Mouse (Mus musculus): ENCODE measurements at regions not wholly inside any gene's neighbourhood (a gene's known extent, or its start where the extent isn't known, plus 50 kb on each side); places are given as distances from the start of the nearest gene placed in this dataset.
A peak's percentile ranks its signal among the peaks of the same experiment; 100 is the strongest.

DNA sequence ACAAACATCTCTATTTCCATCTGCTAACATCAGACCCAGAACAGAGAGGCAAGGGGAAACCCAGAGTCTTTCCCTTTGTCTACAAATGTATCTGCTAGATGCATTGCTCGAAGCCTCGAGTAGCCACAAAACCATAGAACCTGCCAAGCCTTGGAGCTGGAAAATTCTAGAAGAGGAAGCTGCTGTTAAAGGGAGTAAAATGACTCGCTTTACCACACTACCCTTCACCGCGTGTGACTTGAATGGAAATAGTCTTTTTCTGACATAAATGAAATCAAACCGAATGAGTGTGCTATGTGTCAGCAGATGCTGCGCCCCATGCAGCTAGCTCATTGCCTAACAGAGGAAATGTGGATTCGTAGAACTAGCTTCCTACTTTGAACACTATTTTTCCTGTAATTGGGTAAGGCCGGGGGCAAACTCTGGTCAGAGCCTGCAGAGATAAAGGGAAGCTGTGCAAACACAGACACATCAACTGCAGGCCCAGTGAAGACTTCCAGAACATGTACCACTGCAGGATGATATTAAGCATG, 63.3 kb upstream of the Rbpj start:
- no peaks in the 10 kb centered on the region for H3K4me1 ChIP-seq (ENCODE audit: insufficient read depth, low read depth, low read length)
- H3K27me3 ChIP-seq (replicated peaks; ENCODE audit: insufficient read depth, low read length): no peaks in the 10 kb centered on the region
- H3K27ac ChIP-seq (ENCODE audit: low read length): no peak overlapping the region
- 69% methylated on average over 9 of the region's 9 CpGs for WGBS
- H3K4me3 ChIP-seq (ENCODE audit: low read depth, low read length): no peak overlapping the region
- no peak overlapping the region for H3K9ac ChIP-seq (replicated peaks; ENCODE audit: low read depth)
- no peak for TF ChIP-seq CTCF (IDR thresholded peaks at IDR 0.05)
- no peak for TF ChIP-seq EP300 (IDR thresholded peaks at IDR 0.05)
- no peak for ATAC-seq
- H3K9me3 ChIP-seq (ENCODE audit: low read length): no peaks in the 10 kb centered on the region
- peak; percentile 39 for DNase-seq (ENCODE audit: low spot score)
- no peak overlapping the region for H3K4me2 ChIP-seq (replicated peaks; ENCODE audit: low read depth, low read length)
- no peaks in the 10 kb centered on the region for H3K36me3 ChIP-seq (ENCODE audit: insufficient read depth, low read length)

DNA sequence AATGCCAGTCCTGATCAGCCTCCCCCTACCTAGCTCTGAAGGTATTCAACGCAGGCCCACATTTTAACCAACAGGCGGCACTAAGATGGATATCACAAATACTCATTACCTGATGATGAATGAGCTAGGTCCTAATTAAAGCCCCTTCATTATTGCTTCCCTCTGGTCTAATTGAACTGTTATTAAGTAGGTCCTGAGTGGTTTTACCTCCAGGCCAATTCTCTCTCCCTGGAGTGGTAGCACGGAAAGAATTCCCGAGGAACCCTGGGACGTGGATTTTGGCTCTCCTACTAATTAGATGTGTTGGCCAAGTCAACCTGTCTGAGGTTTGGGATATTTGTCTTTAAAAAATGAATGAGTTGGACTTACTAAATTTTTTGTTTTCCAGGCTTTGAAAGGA, 60.0 kb upstream of the Rbpj start:
- H3K9ac ChIP-seq (replicated peaks; ENCODE audit: low read depth): no peak overlapping the region
- WGBS: 92% methylated on average over 5 of the region's 5 CpGs
- no peaks in the 10 kb centered on the region for H3K36me3 ChIP-seq (ENCODE audit: insufficient read depth, low read length)
- DNase-seq (ENCODE audit: low spot score): no peak
- no peak overlapping the region for H3K4me2 ChIP-seq (replicated peaks; ENCODE audit: low read depth, low read length)
- ATAC-seq: no peak
- no peaks in the 10 kb centered on the region for H3K4me1 ChIP-seq (ENCODE audit: insufficient read depth, low read depth, low read length)
- TF ChIP-seq EP300 (IDR thresholded peaks at IDR 0.05): no peak
- no peak for TF ChIP-seq CTCF (IDR thresholded peaks at IDR 0.05)
- no peak overlapping the region for H3K27ac ChIP-seq (ENCODE audit: low read length)
- no peak overlapping the region for H3K4me3 ChIP-seq (ENCODE audit: low read depth, low read length)
- no peaks in the 10 kb centered on the region for H3K27me3 ChIP-seq (replicated peaks; ENCODE audit: insufficient read depth, low read length)
- H3K9me3 ChIP-seq (ENCODE audit: low read length): no peaks in the 10 kb centered on the region

DNA sequence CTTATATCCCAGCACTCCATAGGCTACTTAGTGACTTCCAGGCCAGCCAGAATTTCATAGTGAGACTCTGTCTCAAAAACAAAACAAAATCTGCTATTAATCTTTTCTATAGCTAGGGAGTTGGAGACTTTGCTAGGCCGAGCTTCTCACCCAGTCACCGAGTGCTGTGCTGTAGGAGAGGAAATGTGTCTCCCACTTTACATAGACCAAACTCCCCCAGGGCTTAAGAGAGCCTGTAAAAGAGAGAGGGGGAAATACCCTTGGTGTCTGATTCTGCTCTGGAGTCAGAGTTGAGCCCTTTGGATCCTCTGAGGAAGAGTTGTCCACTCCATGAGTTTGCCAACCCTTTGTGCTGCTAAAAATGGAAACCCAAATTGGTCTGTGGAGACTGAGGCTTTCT, 58.3 kb upstream of the Rbpj start:
- TF ChIP-seq EP300 (IDR thresholded peaks at IDR 0.05) (no peak), CTCF (IDR thresholded peaks at IDR 0.05) (no peak)
- WGBS: 76% methylated on average over 2 of the region's 2 CpGs

DNA sequence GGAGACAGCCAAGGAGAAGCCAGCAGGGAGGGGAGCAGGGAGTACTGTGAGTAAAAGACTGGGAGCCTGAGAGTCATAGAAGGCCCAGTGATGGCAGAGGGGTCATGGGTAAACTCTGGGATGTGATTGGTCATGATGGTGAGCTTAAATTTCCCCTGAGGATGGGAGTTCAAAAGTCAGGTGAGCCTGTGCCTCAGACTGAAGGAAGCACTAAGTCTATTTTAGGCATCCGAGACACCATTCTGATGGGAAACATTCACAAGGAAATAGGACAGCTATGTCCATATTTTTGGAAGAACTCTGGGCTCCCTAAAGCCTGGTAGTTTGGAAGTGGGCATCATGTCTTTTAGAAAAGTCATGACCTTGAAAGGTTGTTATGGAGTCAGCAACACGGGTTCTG, 57.7 kb upstream of the Rbpj start:
- no peaks in the 10 kb centered on the region for H3K27me3 ChIP-seq (replicated peaks; ENCODE audit: insufficient read depth, low read length)
- H3K9ac ChIP-seq (replicated peaks; ENCODE audit: low read depth): no peak overlapping the region
- no peak overlapping the region for H3K4me2 ChIP-seq (replicated peaks; ENCODE audit: low read depth, low read length)
- ATAC-seq: no peak
- no peaks in the 10 kb centered on the region for H3K36me3 ChIP-seq (ENCODE audit: insufficient read depth, low read length)
- H3K4me3 ChIP-seq (ENCODE audit: low read depth, low read length): no peak overlapping the region
- 83% methylated on average over 2 of the region's 2 CpGs for WGBS
- DNase-seq (ENCODE audit: low spot score): no peak
- TF ChIP-seq CTCF (IDR thresholded peaks at IDR 0.05) (no peak), EP300 (IDR thresholded peaks at IDR 0.05) (no peak)
- H3K9me3 ChIP-seq (ENCODE audit: low read length): no peaks in the 10 kb centered on the region
- H3K4me1 ChIP-seq (ENCODE audit: insufficient read depth, low read depth, low read length): no peaks in the 10 kb centered on the region
- no peak overlapping the region for H3K27ac ChIP-seq (ENCODE audit: low read length)

More for the DNA sequence above, 58.3 kb upstream of the Rbpj start:
- no peaks in the 10 kb centered on the region for H3K36me3 ChIP-seq (ENCODE audit: insufficient read depth, low read length)
- ATAC-seq: no peak
- no peak overlapping the region for H3K27ac ChIP-seq (ENCODE audit: low read length)
- no peak overlapping the region for H3K4me2 ChIP-seq (replicated peaks; ENCODE audit: low read depth, low read length)
- H3K4me1 ChIP-seq (ENCODE audit: insufficient read depth, low read depth, low read length): no peaks in the 10 kb centered on the region
- DNase-seq (ENCODE audit: low spot score): no peak
- H3K27me3 ChIP-seq (replicated peaks; ENCODE audit: insufficient read depth, low read length): no peaks in the 10 kb centered on the region
- no peak overlapping the region for H3K9ac ChIP-seq (replicated peaks; ENCODE audit: low read depth)
- H3K4me3 ChIP-seq (ENCODE audit: low read depth, low read length): no peak overlapping the region
- H3K9me3 ChIP-seq (ENCODE audit: low read length): no peaks in the 10 kb centered on the region

GRCm38 (mm10) chr5:53409740-53410139, 56.2 kb upstream of the Rbpj start:
- H3K4me2 ChIP-seq (replicated peaks; ENCODE audit: low read depth, low read length): no peak overlapping the region
- TF ChIP-seq CTCF (IDR thresholded peaks at IDR 0.05) (no peak), EP300 (IDR thresholded peaks at IDR 0.05) (no peak)
- H3K27ac ChIP-seq (ENCODE audit: low read length): no peak overlapping the region
- no peaks in the 10 kb centered on the region for H3K9me3 ChIP-seq (ENCODE audit: low read length)
- H3K4me3 ChIP-seq (ENCODE audit: low read depth, low read length): no peak overlapping the region
- no peaks in the 10 kb centered on the region for H3K36me3 ChIP-seq (ENCODE audit: insufficient read depth, low read length)
- WGBS: 63% methylated on average over 3 of the region's 3 CpGs
- ATAC-seq (no peak), DNase-seq (ENCODE audit: low spot score) (no peak)
- no peaks in the 10 kb centered on the region for H3K4me1 ChIP-seq (ENCODE audit: insufficient read depth, low read depth, low read length)
- H3K9ac ChIP-seq (replicated peaks; ENCODE audit: low read depth): no peak overlapping the region
- H3K27me3 ChIP-seq (replicated peaks; ENCODE audit: insufficient read depth, low read length): no peaks in the 10 kb centered on the region

GRCm38 (mm10) chr5:53412391-53413075, 53.4 kb upstream of the Rbpj start:
- no peaks in the 10 kb centered on the region for H3K36me3 ChIP-seq (ENCODE audit: insufficient read depth, low read length)

More at GRCm38 (mm10) chr5:53412391-53413075, 53.4 kb upstream of the Rbpj start:
- WGBS: 69% methylated on average over 7 of the region's 7 CpGs
- Histone ChIP-seq H3K4me1 (ENCODE audit: insufficient read depth, low read depth, low read length) (no peaks in the 10 kb centered on the region), H3K9ac (replicated peaks; ENCODE audit: low read depth) (no peak overlapping the region), H3K27ac (ENCODE audit: low read length) (no peak overlapping the region), H3K9me3 (ENCODE audit: low read length) (no peaks in the 10 kb centered on the region), H3K4me2 (replicated peaks; ENCODE audit: low read depth, low read length) (no peak overlapping the region), H3K4me3 (ENCODE audit: low read depth, low read length) (no peak overlapping the region), H3K27me3 (replicated peaks; ENCODE audit: insufficient read depth, low read length) (no peaks in the 10 kb centered on the region)
- DNase-seq (ENCODE audit: low spot score) (no peak), ATAC-seq (no peak)
- no peak for TF ChIP-seq CTCF (IDR thresholded peaks at IDR 0.05)
- TF ChIP-seq EP300 (IDR thresholded peaks at IDR 0.05): no peak
